Mouse (Mus musculus): ENCODE results near the gene Hip1r.

- no peak for TF ChIP-seq CTCF (IDR thresholded peaks at IDR 0.05; ENCODE audit: control insufficient read depth, insufficient read depth, low read length)
- TF ChIP-seq POLR2A (IDR thresholded peaks at IDR 0.05; ENCODE audit: borderline replicate concordance, control insufficient read depth, low read depth, low read length) = 0 out of 2 replicates have a peak, but pooled peaks have one; percentile 28
Measured at GRCm38 (mm10) chr5:123996695-123997094, 23.3 kb downstream of the Hip1r start.

All from bone marrow, adult 2 months (tissue).